Mouse (Mus musculus) bone marrow macrophage, adult 2 months (primary cell): Measurements from ENCODE around the gene Cenpp.

Experiments used
- CTCF ChIP-seq: IDR thresholded peaks from 2 replicates; pipeline ENCODE4 v1.5.1; 2012; ENCODE audit warnings: low read depth, mild to moderate bottlenecking, low read length, moderate library complexity
- POLR2A ChIP-seq: IDR thresholded peaks from 2 replicates; pipeline ENCODE4 v1.6.1; 2012; ENCODE audit warnings: mild to moderate bottlenecking, low read depth, low read length, borderline replicate concordance

GRCm38 (mm10) chr13:49436170-49436569 lies 216.4 kb downstream of the Cenpp start:
- TF ChIP-seq CTCF = no peak
- TF ChIP-seq POLR2A = no peak
